Mouse (Mus musculus) limb, embryonic 12.5 days (tissue): Measurements from ENCODE around the gene Pdzk1ip1. TPM values are rescaled to one million over a fixed set of nuclear protein-coding genes. Genes with fewer than 3 reads are reported as not detected.
A peak's percentile ranks its signal among the peaks of the same experiment; 100 is the strongest.

Experiments
- ATAC-seq: fragments of 200-750 bp; cut with Nextera tagmentation; 2 replicates; pipeline ENCODE4 v1.8.0; 2017; ENCODE audit warnings: low read depth, moderate TSS enrichment; ENCODE audit not compliant: insufficient number of reproducible peaks, insufficient read depth, low FRiP score, low TSS enrichment
- H3K27ac ChIP-seq: fragments of 300-500 bp; sonication (generic); 2 replicates; pipeline ENCODE4 v1.5.1; 2016; ENCODE audit warnings: mild to moderate bottlenecking, moderate library complexity
- H3K27me3 ChIP-seq: fragments of 300-500 bp; sonication (generic); 2 replicates; pipeline ENCODE4 v1.6.1; 2016; ENCODE audit warnings: mild to moderate bottlenecking, moderate library complexity
- H3K36me3 ChIP-seq: fragments of 300-500 bp; sonication (generic); 2 replicates; pipeline ENCODE4 v1.6.1; 2016; ENCODE audit warnings: mild to moderate bottlenecking, moderate library complexity
- H3K4me1 ChIP-seq: fragments of 300-500 bp; sonication (generic); replicated peaks from 2 replicates; pipeline ENCODE4 v1.6.1; 2016
- H3K4me2 ChIP-seq: fragments of 300-500 bp; sonication (generic); 2 replicates; pipeline ENCODE4 v1.6.1; 2016; ENCODE audit warnings: mild to moderate bottlenecking, moderate library complexity
- H3K4me3 ChIP-seq: fragments of 300-500 bp; sonication (generic); replicated peaks from 2 replicates; pipeline ENCODE4 v1.5.1; 2016; ENCODE audit warnings: mild to moderate bottlenecking
- H3K9ac ChIP-seq: fragments of 300-500 bp; sonication (generic); replicated peaks from 2 replicates; pipeline ENCODE4 v1.6.1; 2016; ENCODE audit warnings: mild to moderate bottlenecking, moderate library complexity
- H3K9me3 ChIP-seq: fragments of 300-500 bp; sonication (generic); 2 replicates; pipeline ENCODE4 v1.6.1; 2016; ENCODE audit warnings: mild to moderate bottlenecking, moderate library complexity
- WGBS: fragments of 180-500 bp; shearing (Covaris S2); methylation state at CpG from one replicate; pipeline ENCODE4 v1.1.7; 2016; 5-methylcytosine and 5-hydroxymethylcytosine counted together
- polyA plus RNA-seq: library from polyadenylated mRNA; unstranded; fragments of >200 nt; fragmentation: Nextera tagmentation; extraction: Ambion mirVana; gene quantifications from 2 replicates; pipeline ENCODE4 v1.2.1, GENCODE M21; 2016

The Pdzk1ip1 gene
- polyA plus RNA-seq, 1 experiment from 2014 or later: 11.2 TPM

DNA sequence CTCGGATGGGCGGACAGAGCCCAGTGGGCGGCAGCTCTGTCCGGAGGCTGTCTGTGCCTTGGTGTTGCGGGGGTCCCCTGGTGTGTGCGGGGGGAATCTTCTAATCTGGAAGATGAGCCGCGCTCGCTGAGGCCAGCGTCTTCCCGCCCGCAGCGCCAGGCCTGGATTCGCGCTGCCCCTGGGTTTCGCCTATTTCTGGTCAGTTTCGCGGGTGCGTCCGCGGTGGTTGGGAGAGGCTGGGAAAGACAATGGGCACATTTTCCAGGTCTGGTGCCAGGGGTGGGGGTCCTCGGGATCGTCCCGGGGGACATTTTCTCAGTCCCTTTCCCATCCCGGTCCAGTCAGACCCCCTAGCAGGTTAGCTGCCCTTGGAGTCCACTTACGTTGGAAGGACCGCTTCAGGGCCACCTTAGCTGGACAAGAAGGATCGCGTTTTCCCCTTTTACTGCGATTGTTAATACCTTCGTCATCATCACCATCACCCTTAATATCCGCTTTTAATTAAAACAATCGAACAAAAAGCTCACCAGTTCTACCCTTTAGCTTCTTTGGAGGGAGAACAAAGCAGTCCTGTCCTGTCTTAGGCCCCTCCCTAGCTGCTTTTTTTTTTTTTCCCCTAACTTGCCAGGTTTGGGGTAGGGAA, 30.7 kb upstream of the Pdzk1ip1 start:
- Histone ChIP-seq H3K9ac (0 out of 2 replicates have a peak overlapping the region, but pooled peaks have one; percentile 13), H3K4me3 (peak overlapping the region; percentile 37), H3K27ac (0 out of 2 replicates have a peak overlapping the region, but pooled peaks have one; percentile 31), H3K27me3 (peaks cover 98% of the 10 kb centered on the region), H3K4me1 (peaks cover 18% of the 10 kb centered on the region), H3K9me3 (no peaks in the 10 kb centered on the region), H3K36me3 (no peaks in the 10 kb centered on the region), H3K4me2 (peak overlapping the region; percentile 58; the same call in 1 of the 2 replicates)
- WGBS: under 1% methylated on average over 33 of the region's 33 CpGs
- no peak for ATAC-seq

DNA sequence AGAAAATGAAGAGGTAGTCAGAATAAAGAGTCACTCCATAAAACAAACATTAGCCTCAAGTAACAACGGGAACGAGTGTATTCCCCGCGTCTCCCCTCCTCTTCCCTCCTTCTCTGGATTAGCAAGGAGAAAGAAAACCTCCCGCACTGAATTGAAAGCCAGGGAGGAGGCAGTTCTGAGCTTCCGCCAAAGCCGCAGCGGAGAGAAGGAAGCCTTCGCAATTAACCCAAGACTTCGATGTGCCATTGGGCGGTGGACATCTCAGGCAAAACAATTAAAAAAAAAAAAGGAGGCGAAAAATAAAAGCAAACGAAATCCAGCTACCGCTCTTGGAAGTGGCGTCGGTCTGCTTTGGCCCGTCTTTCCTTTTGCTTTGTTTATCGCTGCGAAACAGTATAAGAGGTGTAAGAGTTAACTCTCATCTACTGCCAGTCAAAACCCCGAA, 30.2 kb upstream of the Pdzk1ip1 start:
- WGBS: under 1% methylated on average over 20 of the region's 20 CpGs
- peaks cover 98% of the 10 kb centered on the region for H3K27me3 ChIP-seq
- peaks cover 19% of the 10 kb centered on the region for H3K4me1 ChIP-seq
- ATAC-seq: no peak
- no peak overlapping the region for H3K4me2 ChIP-seq
- H3K27ac ChIP-seq: no peak overlapping the region
- peak overlapping the region; percentile 37; the same call in 1 of the 2 replicates for H3K4me3 ChIP-seq
- no peak overlapping the region for H3K9ac ChIP-seq
- H3K9me3 ChIP-seq: no peaks in the 10 kb centered on the region
- H3K36me3 ChIP-seq: no peaks in the 10 kb centered on the region

DNA sequence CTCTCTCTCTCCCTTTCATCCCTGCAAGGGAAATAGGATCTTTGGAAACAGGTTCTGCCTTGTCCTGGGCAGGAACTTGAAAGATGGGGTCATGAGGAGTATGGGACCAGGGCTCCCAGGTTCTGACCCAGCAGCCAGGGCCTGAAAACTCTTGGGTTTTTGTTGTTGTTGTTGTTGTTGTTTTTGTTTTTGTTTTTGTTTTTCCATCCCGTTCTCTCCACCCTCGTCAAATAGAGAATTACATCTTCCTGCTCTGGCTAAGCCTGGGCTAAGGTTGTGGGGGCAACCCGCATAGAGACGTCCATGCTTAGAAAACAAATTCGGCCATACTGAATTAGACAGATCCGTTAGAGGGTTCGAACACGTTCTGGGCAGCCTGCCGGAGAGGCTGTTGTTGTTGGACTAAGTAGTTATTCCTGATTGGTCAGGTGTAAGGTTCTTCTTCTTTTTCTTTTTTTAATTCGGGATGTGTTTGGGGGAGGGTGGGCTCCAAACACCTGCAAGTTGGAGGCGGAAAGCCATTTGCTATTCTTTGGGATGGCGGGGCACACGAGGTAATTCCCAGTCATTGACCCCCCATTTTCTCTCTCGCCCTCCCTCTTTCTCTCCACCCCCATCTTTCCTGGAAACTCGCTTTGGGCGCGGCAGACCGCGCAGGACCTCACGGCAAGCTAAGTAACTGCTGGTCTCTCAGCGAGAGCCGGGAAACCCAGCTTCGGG, 29.5 kb upstream of the Pdzk1ip1 start:
- no peaks in the 10 kb centered on the region for H3K36me3 ChIP-seq
- no peaks in the 10 kb centered on the region for H3K9me3 ChIP-seq
- H3K4me1 ChIP-seq: peaks cover 25% of the 10 kb centered on the region
- H3K27me3 ChIP-seq: peaks cover 98% of the 10 kb centered on the region
- 0 out of 2 replicates have a peak overlapping the region, but pooled peaks have one; percentile 7 for H3K4me2 ChIP-seq
- WGBS: 2% methylated on average over 23 of the region's 23 CpGs
- no peak for ATAC-seq
- 0 out of 2 replicates have a peak overlapping the region, but pooled peaks have one; percentile 57 for H3K27ac ChIP-seq
- H3K9ac ChIP-seq: no peak overlapping the region
- H3K4me3 ChIP-seq: peak overlapping the region; percentile 19; the same call in 1 of the 2 replicates

DNA sequence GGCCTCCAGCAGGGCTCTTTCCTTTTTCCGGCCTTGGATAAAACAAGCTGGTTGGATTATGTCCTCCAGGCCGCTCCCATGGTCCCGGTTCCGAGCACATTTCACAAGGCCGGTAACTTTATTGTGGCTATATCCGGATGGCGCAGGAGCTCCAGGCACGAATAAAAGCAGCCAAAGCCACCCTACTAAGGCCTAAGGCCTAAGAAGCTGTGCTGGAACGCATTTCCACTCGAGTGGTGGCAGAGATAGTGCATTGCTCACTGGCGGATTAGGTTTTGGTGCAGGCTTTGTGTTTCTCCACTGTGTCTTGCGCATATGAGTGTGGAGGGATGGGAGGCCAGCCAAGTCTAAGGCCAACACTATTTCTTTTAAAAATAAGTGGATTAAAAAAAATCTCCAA, 28.6 kb upstream of the Pdzk1ip1 start:
- Histone ChIP-seq H3K4me2 (no peak overlapping the region), H3K4me1 (peaks cover 25% of the 10 kb centered on the region), H3K9me3 (no peaks in the 10 kb centered on the region), H3K4me3 (no peak overlapping the region; the same call in 1 of the 2 replicates), H3K36me3 (no peaks in the 10 kb centered on the region), H3K9ac (no peak overlapping the region), H3K27ac (no peak overlapping the region), H3K27me3 (peaks cover 99% of the 10 kb centered on the region)
- ATAC-seq: no peak
- WGBS: 1% methylated on average over 12 of the region's 12 CpGs

DNA sequence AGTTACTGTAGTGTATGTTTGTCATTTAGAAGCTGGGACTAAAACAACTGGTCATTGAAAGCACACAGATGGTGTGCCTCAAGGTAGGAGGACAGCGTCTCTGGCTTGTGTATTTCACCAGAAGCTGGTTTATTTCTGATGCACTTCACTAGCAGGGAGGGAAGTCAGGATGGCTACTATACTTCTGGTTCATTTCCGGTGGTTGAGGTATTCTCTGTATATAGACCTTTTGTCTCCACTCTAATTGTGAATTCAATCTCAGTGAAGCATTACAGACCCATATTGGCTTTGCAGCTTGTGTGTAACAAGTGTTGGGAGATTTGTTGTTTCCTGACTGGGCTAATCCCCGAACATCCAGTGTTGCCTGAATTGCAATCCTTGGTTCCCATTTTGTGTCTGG, 27.8 kb upstream of the Pdzk1ip1 start:
- ATAC-seq: no peak
- no peak overlapping the region for H3K4me2 ChIP-seq
- H3K9me3 ChIP-seq: no peaks in the 10 kb centered on the region
- H3K4me1 ChIP-seq: peaks cover 25% of the 10 kb centered on the region
- H3K4me3 ChIP-seq: no peak overlapping the region
- H3K36me3 ChIP-seq: no peaks in the 10 kb centered on the region
- H3K27me3 ChIP-seq: peaks cover 99% of the 10 kb centered on the region
- H3K27ac ChIP-seq: no peak overlapping the region
- no peak overlapping the region for H3K9ac ChIP-seq
- WGBS: 17% methylated on average over 3 of the region's 3 CpGs

DNA sequence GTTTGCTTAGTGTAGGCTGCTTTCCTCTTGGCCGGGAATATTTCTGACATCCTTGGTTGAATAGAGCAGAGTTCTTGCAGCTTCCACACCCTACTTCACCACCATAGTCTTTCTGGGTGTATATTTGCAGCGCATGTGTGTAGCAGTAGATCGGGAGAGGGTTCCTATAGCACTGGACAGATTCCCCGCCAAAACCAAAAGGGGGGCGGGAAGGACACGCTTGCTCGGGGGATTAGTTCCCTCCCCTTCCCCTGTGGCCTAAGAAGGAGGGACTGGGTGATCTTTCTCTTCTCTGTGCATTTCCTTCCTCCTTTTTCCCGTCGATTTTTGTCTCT, 26.0 kb upstream of the Pdzk1ip1 start:
- Histone ChIP-seq H3K4me3 (peak overlapping the region; percentile 56), H3K27ac (no peak overlapping the region), H3K9me3 (no peaks in the 10 kb centered on the region), H3K4me1 (peaks cover 14% of the 10 kb centered on the region), H3K4me2 (peak overlapping the region; percentile 94), H3K9ac (no peak overlapping the region), H3K27me3 (peaks cover 97% of the 10 kb centered on the region), H3K36me3 (no peaks in the 10 kb centered on the region)
- ATAC-seq: no peak
- 2% methylated on average over 9 of the region's 9 CpGs for whole genome bisulfite sequencing

DNA sequence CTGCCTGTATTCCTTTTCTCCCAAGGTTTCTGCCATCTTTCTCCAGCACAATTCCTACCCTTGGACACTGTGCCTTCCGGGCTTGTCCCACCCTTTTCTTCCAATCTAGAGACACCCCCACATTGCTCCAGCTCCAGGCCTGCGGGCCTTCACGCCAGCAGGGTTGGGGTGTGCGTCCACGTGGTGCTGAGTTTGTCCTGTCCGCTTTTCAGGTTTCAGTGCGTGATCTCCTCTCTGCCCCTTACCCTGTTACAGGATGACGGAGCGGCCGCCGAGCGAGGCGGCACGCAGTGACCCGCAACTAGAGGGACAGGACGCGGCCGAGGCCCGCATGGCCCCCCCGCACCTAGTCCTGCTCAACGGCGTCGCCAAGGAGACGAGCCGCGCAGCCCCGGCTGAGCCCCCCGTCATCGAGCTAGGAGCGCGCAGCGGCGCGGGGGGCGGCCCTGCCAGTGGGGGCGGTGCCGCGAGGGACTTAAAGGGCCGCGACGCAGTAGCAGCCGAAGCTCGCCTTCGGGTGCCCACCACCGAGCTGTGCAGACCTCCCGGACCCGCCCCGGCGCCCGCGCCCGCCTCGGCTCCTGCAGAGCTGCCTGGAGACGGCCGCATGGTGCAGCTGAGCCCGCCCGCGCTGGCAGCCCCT, 25.5 kb upstream of the Pdzk1ip1 start:
- no peak overlapping the region for H3K27ac ChIP-seq
- peak overlapping the region; percentile 56 for H3K4me3 ChIP-seq
- peak; percentile 67 for ATAC-seq
- WGBS: under 1% methylated on average over 58 of the region's 58 CpGs
- H3K4me2 ChIP-seq: peak overlapping the region; percentile 94
- peaks cover 97% of the 10 kb centered on the region for H3K27me3 ChIP-seq
- peak overlapping the region; percentile 56 for H3K9ac ChIP-seq
- H3K4me1 ChIP-seq: peaks cover 14% of the 10 kb centered on the region
- H3K9me3 ChIP-seq: no peaks in the 10 kb centered on the region
- H3K36me3 ChIP-seq: no peaks in the 10 kb centered on the region

DNA sequence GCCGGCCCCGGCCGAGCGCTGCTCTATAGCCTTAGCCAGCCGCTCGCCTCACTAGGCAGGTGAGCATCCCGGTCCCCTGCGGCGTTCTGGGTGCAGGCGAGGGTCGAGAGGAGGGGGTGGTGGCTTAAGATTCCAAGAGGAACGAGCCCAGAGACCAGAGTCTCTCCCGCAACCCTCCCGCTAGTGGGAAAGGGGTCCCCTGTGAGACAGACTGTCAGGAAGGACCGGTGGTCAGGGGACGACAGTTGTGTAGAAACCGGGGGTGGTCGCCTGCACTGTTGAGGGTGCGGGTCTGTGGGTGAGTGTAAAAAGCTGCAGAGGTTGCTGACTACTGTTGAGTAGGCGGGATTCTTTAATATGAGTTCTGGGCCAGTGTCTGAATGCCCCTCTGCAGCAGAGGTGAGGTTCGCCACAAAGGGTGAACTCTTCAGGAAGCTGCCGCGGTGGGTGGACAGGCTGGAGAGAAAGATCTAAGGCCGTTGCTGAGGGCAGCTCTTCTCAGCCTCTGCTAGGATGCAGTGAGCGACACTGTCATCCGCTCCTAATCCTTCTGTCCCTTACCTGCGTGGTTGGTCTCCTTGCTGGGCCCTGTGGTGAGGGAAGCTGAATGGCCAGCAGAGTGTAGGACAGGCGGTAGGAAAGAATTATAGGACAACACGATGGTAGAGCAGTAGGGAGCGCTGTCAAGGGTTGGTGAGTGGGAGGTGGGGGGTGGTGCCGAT, 24.8 kb upstream of the Pdzk1ip1 start:
- peak overlapping the region; percentile 56 for H3K9ac ChIP-seq

DNA sequence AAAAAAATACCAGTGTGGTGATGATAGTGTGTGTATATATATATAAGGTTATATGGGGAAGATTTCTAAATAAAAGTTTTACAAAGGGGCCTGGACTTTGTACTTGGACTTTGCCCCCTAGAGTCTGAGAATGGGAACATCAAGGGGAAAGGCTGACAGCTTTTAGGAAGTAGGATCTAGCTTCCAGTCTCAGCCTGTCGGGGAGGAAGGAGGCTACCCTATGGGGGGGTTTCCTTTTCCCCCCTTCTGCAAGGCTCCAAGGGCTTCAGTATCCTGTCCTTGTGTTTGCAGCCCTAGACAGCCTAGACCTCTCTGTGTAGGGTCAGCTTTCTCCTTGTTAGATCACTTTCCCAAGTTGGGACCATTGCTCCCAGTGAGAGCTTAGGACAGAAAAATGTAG, 16.8 kb upstream of the Pdzk1ip1 start:
- Histone ChIP-seq H3K4me2 (no peak overlapping the region), H3K4me3 (no peak overlapping the region), H3K27ac (no peak overlapping the region), H3K9me3 (no peaks in the 10 kb centered on the region), H3K4me1 (no peaks in the 10 kb centered on the region), H3K36me3 (no peaks in the 10 kb centered on the region), H3K27me3 (peaks cover 49% of the 10 kb centered on the region), H3K9ac (no peak overlapping the region)
- WGBS: 75% methylated on average over 1 of the region's 1 CpGs
- no peak for ATAC-seq

More for the DNA sequence above, 24.8 kb upstream of the Pdzk1ip1 start:
- H3K27me3 ChIP-seq: peaks cover 97% of the 10 kb centered on the region
- H3K4me2 ChIP-seq: peak overlapping the region; percentile 94
- H3K4me3 ChIP-seq: peak overlapping the region; percentile 56
- H3K36me3 ChIP-seq: no peaks in the 10 kb centered on the region
- ATAC-seq: no peak
- WGBS: 1% methylated on average over 31 of the region's 31 CpGs
- no peak overlapping the region for H3K27ac ChIP-seq
- H3K4me1 ChIP-seq: peaks cover 14% of the 10 kb centered on the region
- no peaks in the 10 kb centered on the region for H3K9me3 ChIP-seq

DNA sequence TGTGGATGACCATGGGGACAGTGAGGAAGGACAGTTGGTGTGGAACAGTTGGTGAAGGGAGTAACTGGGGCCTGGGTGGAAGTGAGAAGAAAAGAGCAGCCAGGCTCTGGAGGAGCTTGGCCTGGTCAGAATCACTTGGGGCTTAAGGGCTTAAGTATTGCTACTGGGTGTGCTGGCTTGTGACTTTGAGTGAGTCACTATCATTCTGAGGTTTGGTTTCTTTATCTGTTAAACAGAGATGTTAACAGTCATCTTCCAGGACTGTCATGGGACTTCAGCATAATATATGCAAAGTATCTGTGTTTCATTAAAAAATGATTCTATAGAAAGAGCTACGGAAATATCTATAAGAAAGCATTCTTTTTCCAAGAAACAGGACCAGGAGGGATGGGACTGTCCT, 13.7 kb upstream of the Pdzk1ip1 start:
- H3K27me3 ChIP-seq: peaks cover 23% of the 10 kb centered on the region; the same call in 1 of the 2 replicates
- H3K9me3 ChIP-seq: no peaks in the 10 kb centered on the region
- no peak overlapping the region for H3K4me2 ChIP-seq
- WGBS: 90% methylated on average over 1 of the region's 1 CpGs
- H3K4me3 ChIP-seq: no peak overlapping the region
- no peak for ATAC-seq
- no peaks in the 10 kb centered on the region for H3K36me3 ChIP-seq
- peaks cover 9% of the 10 kb centered on the region; the same call in 1 of the 2 replicates for H3K4me1 ChIP-seq
- no peak overlapping the region for H3K27ac ChIP-seq
- H3K9ac ChIP-seq: no peak overlapping the region
